Mouse (Mus musculus) kidney, embryonic 15.5 days (tissue): ENCODE measurements at regions not wholly inside any gene's neighbourhood (a gene's known extent, or its start where the extent isn't known, plus 50 kb on each side); places are given as distances from the start of the nearest gene placed in this dataset.

Experiments used
- ATAC-seq: fragments of 200-750 bp; cut with Nextera tagmentation; replicated peaks from 2 replicates; pipeline ENCODE4 v1.8.0; 2017; ENCODE audit warnings: moderate TSS enrichment; ENCODE audit not compliant: low FRiP score
- H3K27ac ChIP-seq: fragments of 300-500 bp; sonication (generic); 2 replicates; pipeline ENCODE4 v1.5.1; 2015; ENCODE audit warnings: mild to moderate bottlenecking, inconsistent platforms
- H3K27me3 ChIP-seq: fragments of 300-500 bp; sonication (generic); 2 replicates; pipeline ENCODE4 v1.6.1; 2015; ENCODE audit warnings: inconsistent platforms
- H3K36me3 ChIP-seq: fragments of 300-500 bp; sonication (generic); 2 replicates; pipeline ENCODE4 v1.6.1; 2015; ENCODE audit warnings: inconsistent platforms
- H3K4me1 ChIP-seq: fragments of 300-500 bp; sonication (generic); 2 replicates; pipeline ENCODE4 v1.6.1; 2015; ENCODE audit warnings: inconsistent platforms
- H3K4me2 ChIP-seq: fragments of 300-500 bp; sonication (generic); 2 replicates; pipeline ENCODE4 v1.6.1; 2015; ENCODE audit warnings: moderate library complexity, mild to moderate bottlenecking, inconsistent platforms
- H3K4me3 ChIP-seq: fragments of 300-500 bp; sonication (generic); replicated peaks from 2 replicates; pipeline ENCODE4 v1.5.1; 2015; ENCODE audit warnings: mild to moderate bottlenecking, inconsistent platforms
- H3K9ac ChIP-seq: fragments of 300-500 bp; sonication (generic); 2 replicates; pipeline ENCODE4 v1.6.1; 2015; ENCODE audit warnings: mild to moderate bottlenecking, inconsistent platforms
- H3K9me3 ChIP-seq: fragments of 300-500 bp; sonication (generic); replicated peaks from 2 replicates; pipeline ENCODE4 v1.6.1; 2016; ENCODE audit warnings: inconsistent platforms
- WGBS: fragments of 180-500 bp; shearing (Covaris S2); methylation state at CpG from one replicate; pipeline ENCODE4 v1.1.7; 2015; ENCODE audit warnings: mixed read lengths; 5-methylcytosine and 5-hydroxymethylcytosine counted together

- Histone ChIP-seq H3K9me3 (no peaks in the 10 kb centered on the region), H3K36me3 (no peaks in the 10 kb centered on the region), H3K9ac (no peak overlapping the region), H3K27ac (no peak overlapping the region), H3K4me1 (no peaks in the 10 kb centered on the region), H3K27me3 (no peaks in the 10 kb centered on the region), H3K4me2 (no peak overlapping the region), H3K4me3 (no peak overlapping the region)
- no peak for ATAC-seq
- WGBS: 74% methylated on average over 5 of the region's 5 CpGs
Observed at GRCm38 (mm10) chr14:79821352-79822010, 50.4 kb upstream of the Pcdh8 start.
